In the genomic region with DNA sequence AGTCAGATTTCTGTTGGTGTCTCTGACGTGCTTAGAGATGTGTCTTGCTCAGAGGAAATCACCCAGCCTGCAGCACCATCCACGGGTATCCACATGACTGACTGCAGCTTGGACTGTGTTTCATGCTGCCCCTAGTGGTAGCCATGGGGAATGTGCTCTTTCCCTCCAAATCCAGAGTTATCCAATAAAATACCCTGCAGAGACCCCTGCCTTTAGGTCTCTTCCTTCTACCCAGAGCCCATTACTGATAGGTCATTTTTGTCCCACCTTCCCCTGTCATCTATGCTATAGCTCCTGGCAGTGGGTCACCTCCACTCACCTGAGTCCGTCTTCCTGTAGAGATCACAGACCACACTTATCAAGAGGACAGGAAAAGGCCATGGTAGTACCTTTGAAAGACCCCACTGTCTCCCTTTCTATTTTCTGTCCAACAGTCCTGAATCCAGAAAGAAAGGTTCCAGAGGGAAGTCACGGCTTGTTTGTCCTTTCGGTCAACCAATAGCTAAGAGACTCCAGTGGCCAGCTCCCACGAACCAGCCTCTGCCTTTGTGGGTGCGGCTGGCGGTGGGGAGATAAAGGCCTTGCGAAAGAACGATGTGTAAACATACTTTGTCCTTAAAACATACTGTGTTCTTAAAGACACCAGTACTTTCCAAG, we compare ENCODE assay signal across 8 mouse cellular contexts. TPM values are rescaled to one million over a fixed set of nuclear protein-coding genes. Genes with fewer than 3 reads are reported as not detected.
DNase-seq lines count a peak whose midpoint lies in the region; ATAC-seq and TF ChIP-seq lines count a peak whose summit lies in the region.

No protein-coding gene starts in this region.

- no peak for TF ChIP-seq POLR2A in MEL (IDR thresholded peaks at IDR 0.05; ENCODE audit: control insufficient read depth in 1 of 2, insufficient read depth in 1 of 2, low read depth in 1 of 2, low read length in 2 of 2, poor library complexity in 1 of 2)

- TF ChIP-seq EP300 in MEL (IDR thresholded peaks at IDR 0.05; ENCODE audit: low read depth in 1 of 2, low read length in 2 of 2), result peak in 1 of 2 experiments; percentile 63; a peak in 3 of 4 replicates
- TF ChIP-seq EP300 in heart, postnatal 0 days (IDR thresholded peaks at IDR 0.05; ENCODE audit: low read depth), result no peak

- peak overlapping the region; percentile 17; the same call in 1 of the 2 replicates for H3K9ac ChIP-seq in MEL (ENCODE audit: control insufficient read depth, low read depth, low read length, poor library complexity, severe bottlenecking)
- H3K9ac ChIP-seq in heart, postnatal 0 days (replicated peaks; ENCODE audit: low read depth, low read length), result no peak overlapping the region
- H3K9ac ChIP-seq in stomach, embryonic 14.5 days (replicated peaks; ENCODE audit: low read depth, low read length), result no peak overlapping the region

- no peaks in the 10 kb centered on the region for H3K9me3 ChIP-seq in MEL (replicated peaks; ENCODE audit: insufficient read depth, low read length)
- H3K9me3 ChIP-seq in embryonic facial prominence, embryonic 10.5 days, result no peaks in the 10 kb centered on the region
- no peaks in the 10 kb centered on the region for H3K9me3 ChIP-seq in heart, postnatal 0 days (replicated peaks; ENCODE audit: control insufficient read depth, low read length)
- H3K9me3 ChIP-seq in stomach, embryonic 14.5 days (ENCODE audit: control insufficient read depth, low read depth, low read length), result no peaks in the 10 kb centered on the region

- 63% methylated on average over 10 of the region's 10 CpGs for WGBS in embryonic facial prominence, embryonic 10.5 days
- WGBS in heart, postnatal 0 days, result 42% methylated on average over 10 of the region's 10 CpGs
- 32% methylated on average over 10 of the region's 10 CpGs for WGBS in stomach, embryonic 14.5 days

- H3K36me3 ChIP-seq in MEL (ENCODE audit: control insufficient read depth in 1 of 2, insufficient read depth in 2 of 2, low read length in 2 of 2), result peaks cover 0 to 5% of the 10 kb centered on the region in 2 experiments; a peak in 2 of 4 replicates
- peaks cover 47% of the 10 kb centered on the region for H3K36me3 ChIP-seq in embryonic facial prominence, embryonic 10.5 days (replicated peaks)
- peaks cover 49% of the 10 kb centered on the region for H3K36me3 ChIP-seq in heart, postnatal 0 days (replicated peaks; ENCODE audit: control insufficient read depth, insufficient read depth, low read length)
- peaks cover 43% of the 10 kb centered on the region for H3K36me3 ChIP-seq in stomach, embryonic 14.5 days (ENCODE audit: control insufficient read depth, insufficient read depth, low read length)

- H3K79me2 ChIP-seq in MEL (ENCODE audit: control insufficient read depth, insufficient read depth, low read length, poor library complexity), result no peaks in the 10 kb centered on the region

- 0 out of 2 replicates have a peak overlapping the region, but pooled peaks have one; percentile 2 for H3K27ac ChIP-seq in MEL (ENCODE audit: control insufficient read depth, low read depth, low read length)
- no peak overlapping the region for H3K27ac ChIP-seq in embryonic facial prominence, embryonic 10.5 days (replicated peaks)
- 0 out of 2 replicates have a peak overlapping the region, but pooled peaks have one; percentile 37 for H3K27ac ChIP-seq in heart, postnatal 0 days (ENCODE audit: low read depth)
- peak overlapping the region; percentile 62; the same call in 1 of the 2 replicates for H3K27ac ChIP-seq in stomach, embryonic 14.5 days (ENCODE audit: low read length)

- TF ChIP-seq CTCF in MEL (IDR thresholded peaks at IDR 0.05 in 2 of 3, conservative IDR thresholded peaks at IDR 0.05 in 1 of 3; ENCODE audit: control insufficient read depth in 1 of 3, insufficient read depth in 1 of 3, low read depth in 2 of 3, low read length in 3 of 3, poor library complexity in 1 of 3, severe bottlenecking in 1 of 3), result peak; percentile 67 to 96 (median 75)
- TF ChIP-seq CTCF in heart, postnatal 0 days (IDR thresholded peaks at IDR 0.05; ENCODE audit: low read depth), result peak; percentile 86

- peak; percentile 34 for TF ChIP-seq RAD21 in MEL (IDR thresholded peaks at IDR 0.05; ENCODE audit: low read depth, low read length)

- peak; percentile 41 to 60 for DNase-seq in frontal cortex, adult 2 months (ENCODE audit: extremely low spot score in 1 of 2, low spot score in 1 of 2)
- no peak for DNase-seq in frontal cortex, postnatal 10 days (ENCODE audit: low spot score in 2 of 2)
- DNase-seq in MEL (ENCODE audit: low read depth, low spot score), result peak; percentile 72
- DNase-seq in embryonic facial prominence, embryonic 10.5 days (ENCODE audit: low spot score), result peak; percentile 64
- peak; percentile 55 for DNase-seq in heart, postnatal 0 days (ENCODE audit: low spot score)
- peak; percentile 62 to 74 for DNase-seq in layer of hippocampus, postnatal 14 days (ENCODE audit: low spot score in 2 of 2)
- peak; percentile 59 to 84 for DNase-seq in lung, postnatal 4 days

- H3K4me1 ChIP-seq in MEL (ENCODE audit: control insufficient read depth in 1 of 2, insufficient read depth in 2 of 2, low read length in 2 of 2), result peaks cover 8 to 9% of the 10 kb centered on the region in 2 experiments
- peaks cover 13% of the 10 kb centered on the region; the same call in 1 of the 2 replicates for H3K4me1 ChIP-seq in embryonic facial prominence, embryonic 10.5 days
- peaks cover 4% of the 10 kb centered on the region for H3K4me1 ChIP-seq in heart, postnatal 0 days (ENCODE audit: control insufficient read depth, insufficient read depth)
- H3K4me1 ChIP-seq in stomach, embryonic 14.5 days (ENCODE audit: control insufficient read depth, insufficient read depth, low read length), result no peaks in the 10 kb centered on the region; the same call in 1 of the 2 replicates

- no peaks in the 10 kb centered on the region for H3K27me3 ChIP-seq in MEL (ENCODE audit: control insufficient read depth in 1 of 2, insufficient read depth in 2 of 2, low read length in 2 of 2)
- no peaks in the 10 kb centered on the region for H3K27me3 ChIP-seq in embryonic facial prominence, embryonic 10.5 days (replicated peaks; ENCODE audit: low read depth, poor library complexity, severe bottlenecking)
- H3K27me3 ChIP-seq in heart, postnatal 0 days (ENCODE audit: control insufficient read depth, insufficient read depth, low read length), result no peaks in the 10 kb centered on the region
- H3K27me3 ChIP-seq in stomach, embryonic 14.5 days (ENCODE audit: control insufficient read depth, insufficient read depth, low read length), result no peaks in the 10 kb centered on the region

- H3K4me3 ChIP-seq in MEL (ENCODE audit: control insufficient read depth in 1 of 2, insufficient read depth in 1 of 2, low read depth in 2 of 2, low read length in 2 of 2), result peak overlapping the region; percentile 14 to 19; a peak in 3 of 4 replicates
- 0 out of 2 replicates have a peak overlapping the region, but pooled peaks have one; percentile 8 for H3K4me3 ChIP-seq in embryonic facial prominence, embryonic 10.5 days
- H3K4me3 ChIP-seq in heart, postnatal 0 days (ENCODE audit: low read depth, low read length), result no peak overlapping the region
- H3K4me3 ChIP-seq in stomach, embryonic 14.5 days (ENCODE audit: low read depth, low read length), result no peak overlapping the region

- no peak overlapping the region for H3K4me2 ChIP-seq in heart, postnatal 0 days (ENCODE audit: low read depth, low read length)
- H3K4me2 ChIP-seq in stomach, embryonic 14.5 days (replicated peaks; ENCODE audit: low read depth, low read length), result 0 out of 2 replicates have a peak overlapping the region, but pooled peaks have one; percentile 7

- ATAC-seq in heart, postnatal 0 days (ENCODE audit: insufficient read depth, low read depth), result peak; percentile 56
- ATAC-seq in stomach, embryonic 14.5 days (ENCODE audit: insufficient number of reproducible peaks, insufficient read depth, low FRiP score, low read depth), result peak; percentile 61

RNA-seq across cellular contexts. Expression of a gene that starts 18.7 kb away (rescaled TPM):
- 26.5 and 28.4 TPM in 2 replicates for polyA plus RNA-seq in frontal cortex, adult 2 months (2012; rRNA removed)
- 1.4 and 2.3 TPM in 2 replicates for total RNA-seq in MEL (2012; rRNA removed)
- 10 to 100 TPM in 1 of 2 experiments, not detected in 1; 11.2 TPM for polyA plus RNA-seq in MEL (2012; ENCODE audit: insufficient read depth in 1 of 2, insufficient read length in 2 of 2, low read depth in 1 of 2, low replicate concordance in 2 of 2, missing spikeins in 1 of 2)
- polyA plus RNA-seq in embryonic facial prominence, embryonic 10.5 days (2016; fragmentation: Nextera tagmentation; extraction: Ambion mirVana), result 4.0 and 4.3 TPM in 2 replicates
- total RNA-seq in heart, postnatal 0 days (2014; rRNA removed; ENCODE audit: low replicate concordance), result 106 and 156 TPM in 2 replicates
- polyA plus RNA-seq in heart, postnatal 0 days (2015; fragmentation: Nextera tagmentation; extraction: Ambion mirVana), result 21.4 and 23.3 TPM in 2 replicates
- 10 to 100 TPM; 34.3 to 36.8 TPM for total RNA-seq in layer of hippocampus, postnatal 14 days (2021)
- polyA plus RNA-seq in stomach, embryonic 14.5 days (2014; fragmentation: Nextera tagmentation; extraction: Ambion mirVana), result 9.1 and 11.2 TPM in 2 replicates

RNA-seq across cellular contexts. Expression of a gene that starts 41.5 kb away (rescaled TPM):
- 166 and 168 TPM in 2 replicates for polyA plus RNA-seq in frontal cortex, adult 2 months (2012; rRNA removed)
- total RNA-seq in MEL (2012; rRNA removed), result 55.2 and 64.0 TPM in 2 replicates
- 100 to 1,000 TPM in 1 of 2 experiments, not detected in 1; 119 TPM for polyA plus RNA-seq in MEL (2012; ENCODE audit: insufficient read depth in 1 of 2, insufficient read length in 2 of 2, low read depth in 1 of 2, low replicate concordance in 2 of 2, missing spikeins in 1 of 2)
- 160 and 165 TPM in 2 replicates for polyA plus RNA-seq in embryonic facial prominence, embryonic 10.5 days (2016; fragmentation: Nextera tagmentation; extraction: Ambion mirVana)
- 15.9 and 22.0 TPM in 2 replicates for total RNA-seq in heart, postnatal 0 days (2014; rRNA removed; ENCODE audit: low replicate concordance)
- 11.4 and 13.1 TPM in 2 replicates for polyA plus RNA-seq in heart, postnatal 0 days (2015; fragmentation: Nextera tagmentation; extraction: Ambion mirVana)
- total RNA-seq in layer of hippocampus, postnatal 14 days (2021), result 100 to 1,000 TPM; 230 to 239 TPM
- polyA plus RNA-seq in stomach, embryonic 14.5 days (2014; fragmentation: Nextera tagmentation; extraction: Ambion mirVana), result 49.1 and 54.5 TPM in 2 replicates

RNA-seq across cellular contexts. Expression of a gene that starts 58.6 kb away (rescaled TPM):
- polyA plus RNA-seq in frontal cortex, adult 2 months (2012; rRNA removed), result 11.3 and 13.6 TPM in 2 replicates
- total RNA-seq in MEL (2012; rRNA removed), result 0.52 and 1.0 TPM in 2 replicates
- polyA plus RNA-seq in MEL (2012; ENCODE audit: insufficient read depth in 1 of 2, insufficient read length in 2 of 2, low read depth in 1 of 2, low replicate concordance in 2 of 2, missing spikeins in 1 of 2), result 1 to 10 TPM in 1 of 2 experiments, not detected in 1; 1.4 TPM
- 51.7 and 57.4 TPM in 2 replicates for polyA plus RNA-seq in embryonic facial prominence, embryonic 10.5 days (2016; fragmentation: Nextera tagmentation; extraction: Ambion mirVana)
- total RNA-seq in heart, postnatal 0 days (2014; rRNA removed; ENCODE audit: low replicate concordance), result 16.3 and 27.4 TPM in 2 replicates
- 17.9 and 20.7 TPM in 2 replicates for polyA plus RNA-seq in heart, postnatal 0 days (2015; fragmentation: Nextera tagmentation; extraction: Ambion mirVana)
- total RNA-seq in layer of hippocampus, postnatal 14 days (2021), result 10 to 100 TPM in 1 of 2 experiments, 1 to 10 TPM in 1; 8.9 to 12.8 TPM
- polyA plus RNA-seq in stomach, embryonic 14.5 days (2014; fragmentation: Nextera tagmentation; extraction: Ambion mirVana), result 26.0 and 28.6 TPM in 2 replicates

RNA-seq across cellular contexts. Expression of a gene that starts 58.6 kb away (rescaled TPM):
- 0.59 and 0.74 TPM in 2 replicates for polyA plus RNA-seq in frontal cortex, adult 2 months (2012; rRNA removed)
- total RNA-seq in MEL (2012; rRNA removed), result not detected in 2 replicates
- polyA plus RNA-seq in MEL (2012; ENCODE audit: insufficient read depth in 1 of 2, insufficient read length in 2 of 2, low read depth in 1 of 2, low replicate concordance in 2 of 2, missing spikeins in 1 of 2), result under 1 TPM in 1 of 2 experiments, not detected in 1; 0.08 TPM
- 1.6 TPM in 2 replicates for polyA plus RNA-seq in embryonic facial prominence, embryonic 10.5 days (2016; fragmentation: Nextera tagmentation; extraction: Ambion mirVana)
- total RNA-seq in heart, postnatal 0 days (2014; rRNA removed; ENCODE audit: low replicate concordance), result not detected in 2 replicates
- 0.26 and 0.33 TPM in 2 replicates for polyA plus RNA-seq in heart, postnatal 0 days (2015; fragmentation: Nextera tagmentation; extraction: Ambion mirVana)
- 1 to 10 TPM in 1 of 2 experiments, under 1 TPM in 1; 0.97 to 1.1 TPM for total RNA-seq in layer of hippocampus, postnatal 14 days (2021)
- polyA plus RNA-seq in stomach, embryonic 14.5 days (2014; fragmentation: Nextera tagmentation; extraction: Ambion mirVana), result 0.35 and 0.72 TPM in 2 replicates

Comparison
In these comparisons a context has a peak if more than half of its experiments do, and no peak if none do; other contexts are left out.
1. DNase-seq: peak in frontal cortex, adult 2 months (2 of 2), MEL (single experiment), embryonic facial prominence, embryonic 10.5 days (single experiment), heart, postnatal 0 days (single experiment), layer of hippocampus, postnatal 14 days (2 of 2) and lung, postnatal 4 days (2 of 2); none in frontal cortex, postnatal 10 days (0 of 2).
2. H3K4me3 ChIP-seq: peak in MEL (2 of 2) and embryonic facial prominence, embryonic 10.5 days (single experiment); none in heart, postnatal 0 days (single experiment) and stomach, embryonic 14.5 days (single experiment).